Mouse (Mus musculus): ENCODE measurements around the gene Ttll10.
A peak's percentile ranks its signal among the peaks of the same experiment; 100 is the strongest.

Gene Ttll10

GRCm38 (mm10) chr4:156059261-156059660, at the start of gene Ttll10:
Ttll10 (minus strand) TSS chr4:156059414.
- no peak for DNase-seq (ENCODE audit: low read depth)

GRCm38 (mm10) chr4:156103342-156103741, 44.1 kb upstream of the Ttll10 start:
- DNase-seq (ENCODE audit: low read depth): no peak

- peak; percentile 9 for DNase-seq (ENCODE audit: low read depth)
These were observed 42.3 kb upstream of the Ttll10 start for GRCm38 (mm10) chr4:156101481-156101903.

GRCm38 (mm10) chr4:156100501-156100900, 41.3 kb upstream of the Ttll10 start:
- no peak for DNase-seq (ENCODE audit: low read depth)

- no peak for DNase-seq (ENCODE audit: low read depth)
These were observed 40.2 kb upstream of the Ttll10 start for GRCm38 (mm10) chr4:156099427-156099826.

- no peak for DNase-seq (ENCODE audit: low read depth)
These were observed 38.7 kb upstream of the Ttll10 start for GRCm38 (mm10) chr4:156097770-156098366.

- no peak for DNase-seq (ENCODE audit: low read depth)
These were observed 37.0 kb upstream of the Ttll10 start for GRCm38 (mm10) chr4:156096191-156096590.

- DNase-seq (ENCODE audit: low read depth): no peak
These were observed 34.5 kb upstream of the Ttll10 start for GRCm38 (mm10) chr4:156093758-156094157.

- no peak for DNase-seq (ENCODE audit: low read depth)
These were observed 33.6 kb upstream of the Ttll10 start for GRCm38 (mm10) chr4:156092765-156093164.

GRCm38 (mm10) chr4:156091236-156091635, 32.0 kb upstream of the Ttll10 start:
- no peak for DNase-seq (ENCODE audit: low read depth)

GRCm38 (mm10) chr4:156087398-156088087, 28.3 kb upstream of the Ttll10 start:
- DNase-seq (ENCODE audit: low read depth): no peak

- no peak for DNase-seq (ENCODE audit: low read depth)
These were observed 26.0 kb upstream of the Ttll10 start for GRCm38 (mm10) chr4:156085256-156085655.

- no peak for DNase-seq (ENCODE audit: low read depth)
These were observed 25.1 kb upstream of the Ttll10 start for GRCm38 (mm10) chr4:156084096-156084879.

- DNase-seq (ENCODE audit: low read depth): peak; percentile 11
These were observed 24.1 kb upstream of the Ttll10 start for GRCm38 (mm10) chr4:156083348-156083747.

- no peak for DNase-seq (ENCODE audit: low read depth)
These were observed 23.5 kb upstream of the Ttll10 start for GRCm38 (mm10) chr4:156082621-156083234.

GRCm38 (mm10) chr4:156077499-156078301, 18.5 kb upstream of the Ttll10 start:
- DNase-seq (ENCODE audit: low read depth): no peak

GRCm38 (mm10) chr4:156076911-156077382, 17.7 kb upstream of the Ttll10 start:
- no peak for DNase-seq (ENCODE audit: low read depth)

GRCm38 (mm10) chr4:156070716-156071115, 11.5 kb upstream of the Ttll10 start:
- no peak for DNase-seq (ENCODE audit: low read depth)

GRCm38 (mm10) chr4:156070276-156070675, 11.1 kb upstream of the Ttll10 start:
- no peak for DNase-seq (ENCODE audit: low read depth)

GRCm38 (mm10) chr4:156069701-156070100, 10.5 kb upstream of the Ttll10 start:
- DNase-seq (ENCODE audit: low read depth): no peak

GRCm38 (mm10) chr4:156067256-156067949, 8.2 kb upstream of the Ttll10 start:
- DNase-seq (ENCODE audit: low read depth): no peak
